Mouse (Mus musculus) neural tube, embryonic 12.5 days (tissue): ENCODE measurements around the gene Elf1. TPM values are rescaled to one million over a fixed set of nuclear protein-coding genes. Genes with fewer than 3 reads are reported as not detected.

ENCODE experiments used
- ATAC-seq: fragments of 200-750 bp; cut with Nextera tagmentation; 2 replicates; pipeline ENCODE4 v1.8.0; 2017; ENCODE audit warnings: low read depth, mild to moderate bottlenecking, moderate TSS enrichment, moderate library complexity; ENCODE audit not compliant: low FRiP score
- H3K27ac ChIP-seq: fragments of 300-500 bp; sonication (generic); 2 replicates; pipeline ENCODE4 v1.5.1; 2016
- H3K27me3 ChIP-seq: fragments of 300-500 bp; sonication (generic); replicated peaks from 2 replicates; pipeline ENCODE4 v1.6.1; 2016; ENCODE audit warnings: mild to moderate bottlenecking
- H3K36me3 ChIP-seq: fragments of 300-500 bp; sonication (generic); 2 replicates; pipeline ENCODE4 v1.6.1; 2016; ENCODE audit warnings: mild to moderate bottlenecking
- H3K4me1 ChIP-seq: fragments of 300-500 bp; sonication (generic); 2 replicates; pipeline ENCODE4 v1.6.1; 2016
- H3K4me2 ChIP-seq: fragments of 300-500 bp; sonication (generic); replicated peaks from 2 replicates; pipeline ENCODE4 v1.6.1; 2016; ENCODE audit warnings: mild to moderate bottlenecking
- H3K4me3 ChIP-seq: fragments of 300-500 bp; sonication (generic); 2 replicates; pipeline ENCODE4 v1.5.1; 2016
- H3K9ac ChIP-seq: fragments of 300-500 bp; sonication (generic); 2 replicates; pipeline ENCODE4 v1.6.1; 2016; ENCODE audit warnings: mild to moderate bottlenecking
- H3K9me3 ChIP-seq: fragments of 300-500 bp; sonication (generic); 2 replicates; pipeline ENCODE4 v1.6.1; 2016; ENCODE audit warnings: mild to moderate bottlenecking
- WGBS: fragments of 180-500 bp; shearing (Covaris S2); methylation state at CpG from one replicate; pipeline ENCODE4 v1.1.7; 2016; 5-methylcytosine and 5-hydroxymethylcytosine counted together
- polyA plus RNA-seq: library from polyadenylated mRNA; unstranded; fragments of >200 nt; fragmentation: Nextera tagmentation; extraction: Ambion mirVana; gene quantifications from 2 replicates; pipeline ENCODE4 v1.2.1, GENCODE M21; 2016

Gene Elf1
- polyA plus RNA-seq, 1 experiment from 2014 or later, result 8.0 TPM

- Histone ChIP-seq H3K27ac (peak overlapping the region; percentile 32; the same call in 1 of the 2 replicates), H3K36me3 (0 out of 2 replicates have a peak, but pooled peaks cover 6% of the 10 kb centered on the region), H3K4me3 (peak overlapping the region; percentile 63), H3K9ac (peak overlapping the region; percentile 59), H3K4me1 (peaks cover 15% of the 10 kb centered on the region), H3K27me3 (no peaks in the 10 kb centered on the region), H3K9me3 (no peaks in the 10 kb centered on the region), H3K4me2 (peak overlapping the region; percentile 70)
- peak; percentile 38 for ATAC-seq
- 2% methylated on average over 9 of the region's 9 CpGs for WGBS
Measured at GRCm38 (mm10) chr14:79587852-79588229, 106.8 kb downstream of the Elf1 start.

GRCm38 (mm10) chr14:79588534-79588951 lies 107.5 kb downstream of the Elf1 start:
- Histone ChIP-seq H3K27ac (no peak overlapping the region), H3K4me1 (peaks cover 15% of the 10 kb centered on the region), H3K9ac (peak overlapping the region; percentile 59; the same call in 1 of the 2 replicates), H3K4me3 (peak overlapping the region; percentile 63), H3K36me3 (0 out of 2 replicates have a peak, but pooled peaks cover 6% of the 10 kb centered on the region), H3K27me3 (no peaks in the 10 kb centered on the region), H3K4me2 (peak overlapping the region; percentile 70), H3K9me3 (no peaks in the 10 kb centered on the region)
- no peak for ATAC-seq
- 88% methylated on average over 9 of the region's 9 CpGs for WGBS

- peak overlapping the region; percentile 70; the same call in 1 of the 2 replicates for H3K4me2 ChIP-seq
- WGBS, result 94% methylated on average over 6 of the region's 6 CpGs
- no peak for ATAC-seq
Measured at GRCm38 (mm10) chr14:79589401-79589800, 108.4 kb downstream of the Elf1 start.

GRCm38 (mm10) chr14:79590916-79591315 lies 109.9 kb downstream of the Elf1 start:
- no peaks in the 10 kb centered on the region for H3K27me3 ChIP-seq
- no peak overlapping the region for H3K4me2 ChIP-seq
- H3K9me3 ChIP-seq, result no peaks in the 10 kb centered on the region
- no peak overlapping the region for H3K4me3 ChIP-seq
- H3K4me1 ChIP-seq, result peaks cover 15% of the 10 kb centered on the region
- H3K36me3 ChIP-seq, result peaks cover 18% of the 10 kb centered on the region; the same call in 1 of the 2 replicates
- no peak overlapping the region for H3K9ac ChIP-seq
- no peak overlapping the region for H3K27ac ChIP-seq
- 96% methylated on average over 8 of the region's 8 CpGs for WGBS
- no peak for ATAC-seq

More at GRCm38 (mm10) chr14:79589401-79589800, 108.4 kb downstream of the Elf1 start:
- no peaks in the 10 kb centered on the region for H3K9me3 ChIP-seq
- no peaks in the 10 kb centered on the region for H3K27me3 ChIP-seq
- no peak overlapping the region for H3K4me3 ChIP-seq
- H3K27ac ChIP-seq, result no peak overlapping the region
- H3K36me3 ChIP-seq, result 0 out of 2 replicates have a peak, but pooled peaks cover 6% of the 10 kb centered on the region
- H3K4me1 ChIP-seq, result peaks cover 15% of the 10 kb centered on the region
- no peak overlapping the region for H3K9ac ChIP-seq

GRCm38 (mm10) chr14:79591611-79592010 lies 110.6 kb downstream of the Elf1 start:
- no peak overlapping the region for H3K4me2 ChIP-seq
- no peaks in the 10 kb centered on the region for H3K27me3 ChIP-seq
- no peak overlapping the region for H3K9ac ChIP-seq
- WGBS, result 88% methylated on average over 2 of the region's 2 CpGs
- no peaks in the 10 kb centered on the region for H3K9me3 ChIP-seq
- H3K4me3 ChIP-seq, result no peak overlapping the region
- H3K36me3 ChIP-seq, result peaks cover 20% of the 10 kb centered on the region
- H3K27ac ChIP-seq, result no peak overlapping the region
- H3K4me1 ChIP-seq, result peaks cover 15% of the 10 kb centered on the region
- no peak for ATAC-seq

- Histone ChIP-seq H3K9ac (no peak overlapping the region), H3K36me3 (peaks cover 36% of the 10 kb centered on the region), H3K27ac (no peak overlapping the region), H3K9me3 (no peaks in the 10 kb centered on the region), H3K4me3 (no peak overlapping the region), H3K27me3 (no peaks in the 10 kb centered on the region), H3K4me2 (no peak overlapping the region), H3K4me1 (peaks cover 7% of the 10 kb centered on the region; the same call in 1 of the 2 replicates)
- 92% methylated on average over 5 of the region's 5 CpGs for WGBS
- no peak for ATAC-seq
Measured at GRCm38 (mm10) chr14:79594069-79594468, 113.1 kb downstream of the Elf1 start.

GRCm38 (mm10) chr14:79596602-79597001 lies 115.6 kb downstream of the Elf1 start:
- Histone ChIP-seq H3K9me3 (no peaks in the 10 kb centered on the region), H3K9ac (no peak overlapping the region), H3K4me3 (no peak overlapping the region), H3K4me1 (no peaks in the 10 kb centered on the region), H3K27ac (no peak overlapping the region), H3K36me3 (peaks cover 55% of the 10 kb centered on the region), H3K4me2 (no peak overlapping the region), H3K27me3 (no peaks in the 10 kb centered on the region)
- no peak for ATAC-seq
- 89% methylated on average over 4 of the region's 4 CpGs for WGBS

- ATAC-seq, result no peak
- Histone ChIP-seq H3K9ac (no peak overlapping the region), H3K27me3 (no peaks in the 10 kb centered on the region), H3K36me3 (peaks cover 70% of the 10 kb centered on the region), H3K27ac (no peak overlapping the region), H3K4me2 (no peak overlapping the region), H3K4me3 (no peak overlapping the region), H3K4me1 (no peaks in the 10 kb centered on the region), H3K9me3 (no peaks in the 10 kb centered on the region)
- WGBS, result 85% methylated on average over 2 of the region's 2 CpGs
Measured at GRCm38 (mm10) chr14:79605881-79606280, 124.9 kb downstream of the Elf1 start.

- H3K27me3 ChIP-seq, result no peaks in the 10 kb centered on the region
- H3K27ac ChIP-seq, result no peak overlapping the region
- H3K9me3 ChIP-seq, result no peaks in the 10 kb centered on the region
- H3K4me3 ChIP-seq, result no peak overlapping the region
- H3K4me1 ChIP-seq, result no peaks in the 10 kb centered on the region
- no peak overlapping the region for H3K4me2 ChIP-seq
- no peak for ATAC-seq
- 95% methylated on average over 6 of the region's 6 CpGs for WGBS
- no peak overlapping the region for H3K9ac ChIP-seq
- H3K36me3 ChIP-seq, result peaks cover 72% of the 10 kb centered on the region
Measured at GRCm38 (mm10) chr14:79606392-79606791, 125.4 kb downstream of the Elf1 start.

GRCm38 (mm10) chr14:79606867-79607266 lies 125.9 kb downstream of the Elf1 start:
- H3K4me2 ChIP-seq, result no peak overlapping the region
- 91% methylated on average over 3 of the region's 3 CpGs for WGBS
- H3K4me1 ChIP-seq, result no peaks in the 10 kb centered on the region
- no peak overlapping the region for H3K4me3 ChIP-seq
- H3K36me3 ChIP-seq, result peaks cover 71% of the 10 kb centered on the region
- no peak for ATAC-seq
- no peaks in the 10 kb centered on the region for H3K27me3 ChIP-seq
- no peak overlapping the region for H3K9ac ChIP-seq
- no peak overlapping the region for H3K27ac ChIP-seq
- H3K9me3 ChIP-seq, result no peaks in the 10 kb centered on the region

- peaks cover 69% of the 10 kb centered on the region for H3K36me3 ChIP-seq
- no peak overlapping the region for H3K4me2 ChIP-seq
- H3K9ac ChIP-seq, result no peak overlapping the region
- 96% methylated on average over 4 of the region's 4 CpGs for WGBS
- no peak overlapping the region for H3K27ac ChIP-seq
- H3K4me3 ChIP-seq, result no peak overlapping the region
- ATAC-seq, result no peak
- H3K4me1 ChIP-seq, result no peaks in the 10 kb centered on the region
- no peaks in the 10 kb centered on the region for H3K9me3 ChIP-seq
- no peaks in the 10 kb centered on the region for H3K27me3 ChIP-seq
Measured at GRCm38 (mm10) chr14:79607352-79607751, 126.4 kb downstream of the Elf1 start.

GRCm38 (mm10) chr14:79608286-79608685 lies 127.3 kb downstream of the Elf1 start:
- no peaks in the 10 kb centered on the region for H3K27me3 ChIP-seq
- H3K9me3 ChIP-seq, result no peaks in the 10 kb centered on the region
- H3K4me3 ChIP-seq, result no peak overlapping the region
- no peak overlapping the region for H3K27ac ChIP-seq
- WGBS, result 91% methylated on average over 6 of the region's 6 CpGs
- no peak overlapping the region for H3K4me2 ChIP-seq
- peaks cover 72% of the 10 kb centered on the region for H3K36me3 ChIP-seq
- H3K9ac ChIP-seq, result no peak overlapping the region
- no peaks in the 10 kb centered on the region for H3K4me1 ChIP-seq
- no peak for ATAC-seq

- no peaks in the 10 kb centered on the region for H3K27me3 ChIP-seq
- no peak for ATAC-seq
- no peak overlapping the region for H3K9ac ChIP-seq
- no peak overlapping the region for H3K4me3 ChIP-seq
- no peaks in the 10 kb centered on the region for H3K9me3 ChIP-seq
- WGBS, result 87% methylated on average over 8 of the region's 8 CpGs
- H3K36me3 ChIP-seq, result peaks cover 60% of the 10 kb centered on the region
- no peaks in the 10 kb centered on the region for H3K4me1 ChIP-seq
- no peak overlapping the region for H3K27ac ChIP-seq
- H3K4me2 ChIP-seq, result no peak overlapping the region
Measured at GRCm38 (mm10) chr14:79617121-79617828, 136.3 kb downstream of the Elf1 start.
